Mouse (Mus musculus) limb, embryonic 14.5 days (tissue): Measurements from ENCODE around the gene Lims1. TPM values are rescaled to one million over a fixed set of nuclear protein-coding genes. Genes with fewer than 3 reads are reported as not detected.

Experiments
- ATAC-seq: fragments of 200-750 bp; cut with Nextera tagmentation; 2 replicates; pipeline ENCODE4 v1.8.0; 2017; ENCODE audit warnings: low read depth, moderate number of reproducible peaks, moderate TSS enrichment; ENCODE audit not compliant: low FRiP score
- DNase-seq: peaks from one replicate; pipeline ENCODE4 v3.0.0-alpha.2; 2015; ENCODE audit warnings: low spot score
- H3K27ac ChIP-seq: fragments of 300-500 bp; sonication (generic); replicated peaks from 2 replicates; pipeline ENCODE4 v1.5.1; 2014; ENCODE audit warnings: low read depth, mild to moderate bottlenecking, low read length, moderate library complexity, mixed read lengths
- H3K27me3 ChIP-seq: fragments of 300-500 bp; sonication (generic); 2 replicates; pipeline ENCODE4 v1.6.1; 2014; ENCODE audit warnings: low read length, mixed read lengths; ENCODE audit not compliant: control insufficient read depth, insufficient read depth
- H3K36me3 ChIP-seq: fragments of 300-500 bp; sonication (generic); 2 replicates; pipeline ENCODE4 v1.6.1; 2014; ENCODE audit warnings: mild to moderate bottlenecking, low read length, moderate library complexity, mixed read lengths; ENCODE audit not compliant: control insufficient read depth, insufficient read depth
- H3K4me1 ChIP-seq: fragments of 300-500 bp; sonication (generic); 2 replicates; pipeline ENCODE4 v1.6.1; 2014; ENCODE audit warnings: antibody characterized with exemption, low read length, mixed read lengths; ENCODE audit not compliant: control insufficient read depth, insufficient read depth
- H3K4me2 ChIP-seq: fragments of 300-500 bp; sonication (generic); replicated peaks from 2 replicates; pipeline ENCODE4 v1.6.1; 2014; ENCODE audit warnings: low read depth, mild to moderate bottlenecking, low read length, moderate library complexity; ENCODE audit not compliant: severe bottlenecking
- H3K4me3 ChIP-seq: fragments of 300-500 bp; sonication (generic); replicated peaks from 2 replicates; pipeline ENCODE4 v1.5.1; 2014; ENCODE audit warnings: low read length
- H3K9ac ChIP-seq: fragments of 300-500 bp; sonication (generic); 2 replicates; pipeline ENCODE4 v1.6.1; 2014; ENCODE audit warnings: mild to moderate bottlenecking, low read depth, low read length, moderate library complexity; ENCODE audit not compliant: severe bottlenecking
- H3K9me3 ChIP-seq: fragments of 300-500 bp; sonication (generic); 2 replicates; pipeline ENCODE4 v1.6.1; 2016; ENCODE audit warnings: low read length; ENCODE audit not compliant: control insufficient read depth
- POLR2A ChIP-seq: fragments of 200-500 bp; IDR thresholded peaks from 2 replicates; pipeline ENCODE4 v1.8.0; 2012; ENCODE audit warnings: inconsistent platforms, mild to moderate bottlenecking, moderate library complexity, borderline replicate concordance; ENCODE audit not compliant: insufficient read depth, insufficient read length; ENCODE audit errors: extremely low read depth
- WGBS: fragments of 180-500 bp; shearing (Covaris S2); extraction: QIAGEN DNeasy Blood & Tissue Kit; methylation state at CpG from one replicate; pipeline ENCODE4 v1.1.7; 2014; 5-methylcytosine and 5-hydroxymethylcytosine counted together
- polyA plus RNA-seq, 2 experiments: library from polyadenylated mRNA; depleted of rRNA in 1 of 2; stranded (reverse) in 1 of 2; unstranded in 1 of 2; fragments of >200 nt; fragmentation: Nextera tagmentation in 1 of 2; extraction: Ambion mirVana in 1 of 2; gene quantifications; 2 replicates each; pipeline versions ENCODE4 v1.2.1 to v1.2.3; 2012 to 2014

Lims1 gene
- polyA plus RNA-seq, 2 experiments: 39.9 to 111 TPM

DNA sequence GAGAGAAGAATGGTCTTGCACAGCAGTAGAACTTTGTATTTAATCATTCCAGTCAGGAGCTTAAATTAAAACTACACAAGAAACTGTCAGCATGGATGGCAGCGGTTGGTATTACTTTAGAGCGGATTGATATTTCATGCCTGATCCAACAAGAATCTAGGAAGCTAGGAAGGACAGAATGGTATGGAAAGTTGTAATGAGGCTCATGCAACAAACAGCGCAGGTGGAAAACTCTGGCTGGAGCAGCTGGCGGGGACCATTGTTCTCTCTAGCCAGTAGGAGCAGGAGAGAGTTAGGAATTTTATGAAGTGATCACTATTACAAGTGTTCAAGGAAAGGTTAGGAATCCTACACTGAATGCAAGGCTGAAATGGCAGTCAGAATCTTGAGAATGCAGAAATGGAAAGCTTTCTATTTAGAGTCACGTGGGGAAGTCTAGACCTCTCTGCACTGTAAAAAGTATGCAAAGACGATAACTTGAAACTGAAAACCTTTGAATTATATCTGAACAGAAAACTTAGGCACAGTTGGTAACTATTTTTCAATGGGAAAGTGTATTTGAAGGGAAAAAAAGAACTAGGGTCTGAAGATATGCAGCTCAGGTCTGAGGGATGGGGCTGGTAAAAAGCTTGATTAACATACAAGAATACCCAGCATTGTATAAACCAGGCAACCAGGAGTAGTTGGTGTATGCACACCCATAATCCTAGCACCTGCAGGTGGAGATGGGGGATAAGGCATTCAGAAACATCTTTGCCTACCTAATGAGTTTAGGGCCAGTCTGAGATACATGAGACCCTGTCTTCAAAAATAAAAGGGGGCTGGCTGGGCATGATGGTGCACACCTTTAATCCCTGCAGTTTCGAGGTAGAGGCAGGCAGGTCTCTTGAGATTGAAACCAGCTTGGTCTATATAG lies 45.8 kb downstream of the Lims1 start:
- no peak for ATAC-seq

DNA sequence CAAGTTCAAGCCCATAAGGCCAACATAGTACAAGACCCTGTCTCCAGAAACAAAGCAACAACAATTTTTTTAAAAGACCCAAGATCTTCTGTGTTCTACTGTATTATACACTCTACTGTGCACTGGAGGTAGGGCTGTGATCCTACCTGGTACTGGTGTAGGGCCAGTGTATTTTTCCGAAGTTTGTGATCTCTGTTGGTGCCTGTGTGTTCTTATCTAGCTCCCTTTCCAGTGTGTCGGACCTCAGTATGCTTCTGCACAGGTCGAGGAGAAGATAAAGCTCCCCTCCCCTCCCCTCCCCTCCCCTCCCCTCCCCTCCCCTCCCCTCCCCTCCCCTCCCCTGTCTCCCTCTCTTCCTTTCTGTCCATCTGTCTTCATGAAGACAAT lies 46.4 kb downstream of the Lims1 start:
- ATAC-seq (no peak), DNase-seq (no peak)
- WGBS: 52% methylated on average over 3 of the region's 3 CpGs

More for the DNA sequence above, 45.8 kb downstream of the Lims1 start:
- Histone ChIP-seq H3K4me3 (no peak overlapping the region), H3K9ac (no peak overlapping the region), H3K4me1 (peaks cover 26% of the 10 kb centered on the region), H3K27me3 (no peaks in the 10 kb centered on the region), H3K4me2 (no peak overlapping the region), H3K9me3 (no peaks in the 10 kb centered on the region), H3K36me3 (no peaks in the 10 kb centered on the region), H3K27ac (0 out of 2 replicates have a peak overlapping the region, but pooled peaks have one; percentile 3)
- DNase-seq: no peak
- 74% methylated on average over 7 of the region's 7 CpGs for WGBS
- TF ChIP-seq POLR2A: no peak

DNA sequence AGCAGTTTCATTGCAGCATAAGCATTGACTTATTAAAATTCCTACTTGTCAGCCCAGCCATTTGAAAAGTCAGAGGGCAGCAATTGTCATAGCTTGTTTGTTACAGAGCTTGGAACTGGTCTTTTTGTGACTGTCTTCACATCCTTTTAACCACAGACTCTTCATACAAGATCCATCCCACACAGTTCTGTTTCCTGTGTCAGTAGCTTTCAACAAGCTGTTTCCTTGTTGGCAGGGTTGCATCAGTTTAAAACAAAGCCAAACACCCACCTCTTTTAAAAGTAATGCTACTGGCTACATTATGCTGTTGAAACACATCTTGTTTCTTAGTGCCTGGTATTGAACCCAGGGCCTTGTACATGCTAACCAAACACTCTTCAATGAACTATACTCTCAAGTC lies 46.9 kb downstream of the Lims1 start:
- Histone ChIP-seq H3K9ac (no peak overlapping the region), H3K4me1 (peaks cover 17% of the 10 kb centered on the region), H3K27ac (no peak overlapping the region), H3K4me3 (no peak overlapping the region), H3K36me3 (no peaks in the 10 kb centered on the region), H3K4me2 (no peak overlapping the region), H3K9me3 (no peaks in the 10 kb centered on the region), H3K27me3 (no peaks in the 10 kb centered on the region)
- DNase-seq (no peak), ATAC-seq (no peak)
- no peak for TF ChIP-seq POLR2A

More for the DNA sequence above, 46.4 kb downstream of the Lims1 start:
- no peaks in the 10 kb centered on the region for H3K9me3 ChIP-seq
- no peaks in the 10 kb centered on the region for H3K27me3 ChIP-seq
- H3K4me1 ChIP-seq: peaks cover 22% of the 10 kb centered on the region
- no peak overlapping the region for H3K4me3 ChIP-seq
- H3K36me3 ChIP-seq: no peaks in the 10 kb centered on the region
- no peak for TF ChIP-seq POLR2A
- no peak overlapping the region for H3K27ac ChIP-seq
- H3K4me2 ChIP-seq: no peak overlapping the region
- no peak overlapping the region for H3K9ac ChIP-seq

DNA sequence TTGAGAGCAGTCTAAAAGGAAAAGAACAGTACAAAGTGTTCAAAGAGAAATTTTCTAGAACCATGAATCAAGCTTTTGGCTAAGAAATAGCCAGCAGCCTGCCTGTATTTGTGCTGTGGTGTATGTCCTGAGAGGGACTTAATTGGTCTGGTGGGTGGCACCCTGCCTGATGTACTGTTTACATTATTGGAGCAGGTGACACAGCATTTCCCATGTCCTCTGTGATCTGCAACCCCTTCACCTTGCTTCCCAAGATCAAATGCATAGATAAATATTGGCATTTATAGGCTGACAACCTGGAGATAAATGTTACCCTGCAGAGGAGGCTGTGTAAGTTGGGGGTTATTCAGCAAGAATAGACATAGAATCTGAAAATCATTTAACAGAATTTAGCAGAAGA lies 47.3 kb downstream of the Lims1 start:
- Histone ChIP-seq H3K27ac (no peak overlapping the region), H3K4me2 (no peak overlapping the region), H3K4me1 (peaks cover 14% of the 10 kb centered on the region), H3K9me3 (no peaks in the 10 kb centered on the region), H3K36me3 (no peaks in the 10 kb centered on the region), H3K4me3 (no peak overlapping the region), H3K9ac (no peak overlapping the region), H3K27me3 (no peaks in the 10 kb centered on the region)
- ATAC-seq: no peak
- no peak for TF ChIP-seq POLR2A
- no peak for DNase-seq

DNA sequence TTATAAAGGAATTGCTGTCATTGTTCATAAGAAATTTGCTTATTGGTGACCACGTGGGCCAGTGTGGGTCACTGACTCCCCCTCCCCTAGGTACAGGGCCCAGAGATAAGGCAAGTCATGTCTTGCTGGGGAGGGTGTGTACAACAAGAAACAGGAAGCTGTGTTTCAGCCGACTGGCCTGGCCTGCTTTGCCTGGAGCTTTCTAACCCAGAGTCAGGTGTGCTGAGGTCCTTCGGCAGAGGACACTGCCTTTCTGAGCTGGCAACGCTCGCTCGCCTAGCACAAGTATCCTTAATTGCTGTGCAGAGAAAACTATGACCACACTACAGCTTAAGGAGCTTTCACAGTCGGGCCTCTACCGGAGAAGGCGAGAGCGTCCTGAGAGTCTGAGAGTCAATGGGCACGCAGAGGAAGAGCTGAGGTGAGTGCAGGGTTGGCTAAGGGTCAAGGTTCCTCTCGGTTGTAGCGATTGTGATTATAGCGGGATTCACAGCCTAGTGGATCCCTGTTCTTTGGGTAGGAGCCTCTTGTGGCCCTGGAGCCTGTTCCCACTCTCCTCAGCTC lies 48.1 kb downstream of the Lims1 start:
- ATAC-seq (no peak), DNase-seq (no peak)
- Histone ChIP-seq H3K4me3 (no peak overlapping the region), H3K4me1 (peaks cover 14% of the 10 kb centered on the region), H3K9ac (0 out of 2 replicates have a peak overlapping the region, but pooled peaks have one; percentile 9), H3K36me3 (no peaks in the 10 kb centered on the region), H3K4me2 (no peak overlapping the region), H3K9me3 (no peaks in the 10 kb centered on the region), H3K27ac (no peak overlapping the region), H3K27me3 (no peaks in the 10 kb centered on the region)
- WGBS: 39% methylated on average over 14 of the region's 14 CpGs
- no peak for TF ChIP-seq POLR2A
